8 mouse cellular contexts compared by ENCODE assay signal in the genomic region with DNA sequence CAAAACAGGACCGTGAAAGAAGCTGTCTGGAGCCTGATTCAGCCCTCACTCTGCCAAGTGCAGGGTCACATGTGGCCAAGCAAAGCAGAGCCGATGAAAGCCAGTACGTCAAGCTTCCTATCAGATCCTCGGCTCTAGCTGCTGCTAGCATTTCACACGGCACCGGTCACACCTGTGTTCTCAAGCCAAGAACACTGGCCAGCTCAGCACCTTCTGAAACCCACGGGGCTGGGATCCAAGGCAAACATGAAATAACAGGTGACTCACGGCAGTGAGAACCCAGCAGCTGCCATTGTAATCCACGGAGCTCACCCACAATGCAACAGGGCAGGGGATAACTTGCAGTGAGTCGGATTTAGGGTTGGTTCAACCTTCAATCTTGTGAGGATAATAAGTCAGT.
A peak's percentile ranks its signal among the peaks of the same experiment; 100 is the strongest.
DNase-seq lines count a peak whose midpoint lies in the region; ATAC-seq and TF ChIP-seq lines count a peak whose summit lies in the region.

No protein-coding gene starts in this region.

- no peaks in the 10 kb centered on the region for H3K36me3 ChIP-seq in heart, adult 2 months (ENCODE audit: control insufficient read depth, insufficient read depth, low read length)
- H3K36me3 ChIP-seq in heart, embryonic 11.5 days (ENCODE audit: control insufficient read depth, insufficient read depth, low read length): no peaks in the 10 kb centered on the region
- H3K36me3 ChIP-seq in heart, embryonic 15.5 days: no peaks in the 10 kb centered on the region

- H3K27ac ChIP-seq in heart, adult 2 months: peak overlapping the region; percentile 60
- no peak overlapping the region for H3K27ac ChIP-seq in heart, embryonic 11.5 days (ENCODE audit: low read depth, low read length)
- peak overlapping the region; percentile 7; the same call in 1 of the 2 replicates for H3K27ac ChIP-seq in heart, embryonic 15.5 days

- peak; percentile 69 to 84 for DNase-seq in heart, adult 2 months
- peak; percentile 72 for DNase-seq in cerebellum, adult 18-20 months
- DNase-seq in lung, postnatal 36 days: peak; percentile 87
- no peak for DNase-seq in right cerebral cortex, postnatal 4 days
- no peak for DNase-seq in thymus, postnatal 25 days
- DNase-seq in B cell, adult 2 months: no peak

- 36% methylated on average over 10 of the region's 10 CpGs for WGBS in heart, adult 2 months
- WGBS in heart, embryonic 11.5 days (ENCODE audit: insufficient replicate concordance): 56% methylated on average over 10 of the region's 10 CpGs
- WGBS in heart, embryonic 15.5 days: 23% methylated on average over 10 of the region's 10 CpGs

- H3K4me2 ChIP-seq in heart, embryonic 11.5 days: no peak overlapping the region
- H3K4me2 ChIP-seq in heart, embryonic 15.5 days: peak overlapping the region; percentile 48

- H3K9ac ChIP-seq in heart, adult 2 months (ENCODE audit: low read depth, low read length): no peak overlapping the region
- no peak overlapping the region for H3K9ac ChIP-seq in heart, embryonic 11.5 days (ENCODE audit: low read depth, low read length)
- H3K9ac ChIP-seq in heart, embryonic 15.5 days: no peak overlapping the region

- no peaks in the 10 kb centered on the region for H3K79me2 ChIP-seq in heart, adult 2 months (replicated peaks; ENCODE audit: control insufficient read depth, insufficient read depth, low read length)

- no peaks in the 10 kb centered on the region for H3K27me3 ChIP-seq in heart, adult 2 months (ENCODE audit: control insufficient read depth, insufficient read depth, low read length)
- H3K27me3 ChIP-seq in heart, embryonic 11.5 days (ENCODE audit: control insufficient read depth, insufficient read depth, low read length): no peaks in the 10 kb centered on the region
- H3K27me3 ChIP-seq in heart, embryonic 15.5 days: no peaks in the 10 kb centered on the region

- 0 out of 2 replicates have a peak, but pooled peaks have one; percentile 17 for TF ChIP-seq POLR2A in heart, adult 2 months (IDR thresholded peaks at IDR 0.05; ENCODE audit: insufficient read depth, low read depth, low read length)

- intact Hi-C loops in heart, adult 2 months (cut with DNase I): loop anchor here (5.0 to 10.0 kb wide), 2 partner anchors 65 to 433 kb away; no protein-coding TSS in a partner anchor

- H3K4me3 ChIP-seq in heart, adult 2 months: 0 out of 2 replicates have a peak overlapping the region, but pooled peaks have one; percentile 4
- no peak overlapping the region for H3K4me3 ChIP-seq in heart, embryonic 11.5 days (ENCODE audit: low read depth, low read length)
- no peak overlapping the region; the same call in 1 of the 2 replicates for H3K4me3 ChIP-seq in heart, embryonic 15.5 days

- TF ChIP-seq EP300 in heart, adult 2 months (IDR thresholded peaks at IDR 0.05; ENCODE audit: insufficient read depth, low read depth, low read length): peak; percentile 97

- ATAC-seq in heart, embryonic 11.5 days (replicated peaks; ENCODE audit: insufficient number of reproducible peaks, low FRiP score, low TSS enrichment): no peak
- ATAC-seq in heart, embryonic 15.5 days (replicated peaks; ENCODE audit: insufficient number of reproducible peaks, insufficient read depth, low FRiP score, low read depth): 0 out of 2 replicates have a peak, but pooled peaks have one; percentile 31

- peaks cover 6% of the 10 kb centered on the region for H3K4me1 ChIP-seq in heart, adult 2 months (ENCODE audit: control insufficient read depth, insufficient read depth, low read length)
- H3K4me1 ChIP-seq in heart, embryonic 11.5 days (ENCODE audit: control insufficient read depth, insufficient read depth, low read length): no peaks in the 10 kb centered on the region
- H3K4me1 ChIP-seq in heart, embryonic 15.5 days (replicated peaks): peaks cover 5% of the 10 kb centered on the region

- no peaks in the 10 kb centered on the region for H3K9me3 ChIP-seq in heart, embryonic 11.5 days (replicated peaks; ENCODE audit: control insufficient read depth, low read length)
- H3K9me3 ChIP-seq in heart, embryonic 15.5 days (replicated peaks): no peaks in the 10 kb centered on the region

- TF ChIP-seq CTCF in heart, adult 2 months (IDR thresholded peaks at IDR 0.05): no peak

Comparison
In these comparisons a context has a peak if more than half of its experiments do, and no peak if none do; other contexts are left out.
1. DNase-seq: peak in heart, adult 2 months (2 of 2), cerebellum, adult 18-20 months (2 of 2) and lung, postnatal 36 days (single experiment); none in right cerebral cortex, postnatal 4 days (single experiment), thymus, postnatal 25 days (single experiment) and B cell, adult 2 months (0 of 2).